Mouse (Mus musculus): ENCODE measurements around the gene Scaf8. TPM values are rescaled to one million over a fixed set of nuclear protein-coding genes. Genes with fewer than 3 reads are reported as not detected.
"Not testable (repeated sequence)": the region's sequence is repeated elsewhere in the genome, so short reads cannot be mapped to it uniquely, and the experiment has no call there.

Scaf8 gene
- total RNA-seq, 2 experiments from 2014 or later, result 58.3 to 60.4 TPM

DNA sequence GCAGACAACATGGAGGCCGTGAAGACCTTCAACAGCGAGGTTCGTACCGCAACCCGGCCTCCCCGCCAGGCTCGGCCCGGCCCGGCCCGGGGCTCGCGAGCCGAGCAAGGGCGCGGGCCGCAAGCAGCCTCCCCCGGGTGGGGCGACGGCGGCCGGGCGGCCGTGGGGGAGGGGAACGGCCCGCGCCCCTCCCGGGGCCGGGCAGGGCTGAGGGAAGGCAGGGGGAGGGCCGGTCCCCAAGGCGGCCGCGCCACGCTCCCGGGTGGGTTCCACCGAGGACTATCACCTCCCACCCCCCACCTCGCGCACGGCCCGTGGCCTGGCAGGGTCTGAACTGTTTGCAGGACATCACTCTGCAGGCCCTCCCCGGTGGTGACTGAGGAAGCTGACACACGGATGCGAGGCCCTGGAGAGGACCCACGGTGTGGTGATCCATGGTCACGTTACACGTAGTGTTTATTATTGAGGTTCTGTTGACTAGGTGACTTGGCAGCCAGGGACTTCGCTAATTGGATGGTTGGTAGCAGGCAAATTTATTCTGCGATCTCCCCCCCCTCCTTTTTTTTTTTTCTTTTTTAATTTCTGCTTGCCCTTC is 705 bp downstream of the Scaf8 start:
- DNase-seq, result peak; percentile 56 to 64

GRCm38 (mm10) chr17:3120949-3121348 is 6.2 kb downstream of the Scaf8 start:
- not testable (repeated sequence) for DNase-seq

DNA sequence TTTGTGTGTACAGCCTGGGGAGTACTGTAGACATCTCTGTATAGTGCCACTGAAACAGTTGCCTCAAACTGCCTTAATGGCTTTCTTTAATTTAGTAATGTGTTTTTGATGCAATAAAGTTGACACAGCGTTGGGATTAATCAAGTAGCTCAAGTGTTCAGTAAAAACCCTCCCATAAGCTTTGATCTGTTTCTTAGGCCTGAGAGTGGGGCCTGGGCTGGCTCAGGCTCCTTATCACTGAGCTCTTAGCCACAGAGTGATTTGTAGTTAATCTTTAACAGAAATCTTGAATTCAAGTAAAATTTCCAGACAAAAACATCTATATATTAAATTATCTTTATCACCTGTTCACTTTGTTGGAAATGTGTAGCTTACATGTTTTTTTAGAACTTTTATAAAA is 8.8 kb downstream of the Scaf8 start:
- not testable (repeated sequence) for DNase-seq

DNA sequence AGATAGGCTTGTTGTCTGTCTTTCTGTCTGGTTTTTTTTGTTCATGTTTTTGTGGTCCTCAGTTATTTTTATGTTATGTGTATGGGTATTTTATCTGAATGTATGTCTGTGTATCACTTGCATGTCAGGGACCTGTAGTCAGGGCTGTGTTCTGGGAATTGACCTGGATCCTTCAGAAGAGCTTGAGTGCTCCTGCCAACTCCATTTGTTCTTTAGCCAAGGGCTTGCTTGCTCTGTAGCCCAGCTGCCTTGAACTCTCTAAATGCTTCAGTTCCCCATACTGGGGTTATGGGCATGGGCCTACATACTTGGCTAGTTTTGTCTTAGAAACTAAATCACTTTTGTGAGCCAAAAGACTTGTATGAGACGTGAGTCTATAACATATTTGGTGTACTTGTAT is 13.9 kb downstream of the Scaf8 start:
- DNase-seq, result no peak

DNA sequence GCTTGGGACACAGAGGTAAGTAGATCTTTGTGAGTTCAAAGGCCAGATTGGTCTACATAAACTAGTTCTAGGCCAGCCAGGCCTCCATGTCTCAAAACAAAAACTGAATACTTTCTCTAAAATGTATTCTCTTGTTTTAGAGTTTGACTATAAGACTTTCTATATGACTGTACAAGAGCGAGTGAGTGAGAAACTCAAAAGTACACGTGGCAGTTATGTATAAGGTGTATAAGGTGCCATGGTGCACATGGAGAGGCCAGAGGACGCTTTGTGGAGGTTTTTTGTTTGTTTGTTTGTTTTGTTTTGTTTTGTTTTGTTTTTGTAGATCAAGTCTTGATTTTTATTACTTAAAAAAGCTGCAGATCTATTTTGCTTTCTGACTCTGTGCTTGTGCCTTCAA is 15.0 kb downstream of the Scaf8 start:
- no peak for DNase-seq

- DNase-seq, result no peak
Measured at GRCm38 (mm10) chr17:3135346-3135745, 20.6 kb downstream of the Scaf8 start.

DNA sequence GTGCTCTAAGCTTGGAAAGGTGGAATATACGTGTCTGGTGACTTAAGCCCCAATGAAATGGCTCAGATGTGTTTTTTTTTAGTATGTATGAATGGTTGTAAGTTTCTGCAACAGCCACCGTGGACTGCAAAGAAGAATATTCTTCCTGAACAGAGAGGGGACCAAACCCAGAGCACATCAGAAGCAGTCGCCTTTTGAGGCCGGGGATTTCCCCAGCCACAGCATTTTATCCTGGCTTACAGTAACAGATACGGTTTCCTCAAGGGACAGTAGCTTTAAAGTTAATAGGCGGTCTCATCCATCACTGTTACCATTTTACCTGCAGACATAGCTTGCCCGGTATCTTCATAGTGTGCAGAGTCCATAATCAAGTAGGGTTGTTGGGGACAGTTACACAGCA is 21.4 kb downstream of the Scaf8 start:
- no peak for DNase-seq

DNA sequence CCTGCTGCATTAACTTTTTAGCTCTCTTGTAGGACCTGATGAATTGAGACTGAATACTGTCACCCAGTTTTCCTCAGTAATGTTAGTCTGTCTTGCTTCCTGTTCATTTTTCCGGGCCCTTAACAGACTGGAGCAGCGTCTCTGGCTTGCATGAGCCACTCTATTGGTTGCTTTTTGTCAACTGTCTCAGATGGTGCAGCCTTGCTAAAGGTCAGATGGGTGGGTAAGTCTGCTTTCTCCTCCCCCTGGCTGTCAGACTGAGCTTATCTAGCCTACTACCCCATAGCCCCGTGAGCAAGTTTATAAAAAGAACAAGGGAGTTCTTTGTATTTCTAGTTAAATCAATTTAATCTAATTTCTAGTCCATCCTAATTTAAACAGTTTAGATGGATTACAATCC is 23.6 kb downstream of the Scaf8 start:
- no peak for DNase-seq

DNA sequence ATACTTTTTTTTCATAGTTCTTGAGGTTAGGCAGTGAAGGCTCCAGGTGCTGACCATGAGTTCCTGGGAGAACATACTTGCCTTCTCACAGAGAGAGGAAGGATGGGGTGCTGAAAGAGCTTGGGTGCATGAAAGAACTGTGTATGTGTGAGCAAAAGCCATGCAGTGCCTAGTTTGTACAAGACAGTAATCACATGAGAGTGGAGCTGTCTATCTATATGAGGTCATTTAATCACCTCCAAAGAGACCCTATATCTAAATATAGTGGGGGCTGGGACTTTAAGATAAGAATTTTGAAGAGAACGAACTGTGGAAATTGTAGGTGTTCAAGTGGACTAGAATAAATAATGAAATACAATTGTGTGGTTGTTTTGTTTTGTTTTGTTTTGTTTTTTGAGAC is 25.3 kb downstream of the Scaf8 start:
- DNase-seq, result no peak

GRCm38 (mm10) chr17:3148853-3149252 is 34.1 kb downstream of the Scaf8 start:
- DNase-seq, result no peak

DNA sequence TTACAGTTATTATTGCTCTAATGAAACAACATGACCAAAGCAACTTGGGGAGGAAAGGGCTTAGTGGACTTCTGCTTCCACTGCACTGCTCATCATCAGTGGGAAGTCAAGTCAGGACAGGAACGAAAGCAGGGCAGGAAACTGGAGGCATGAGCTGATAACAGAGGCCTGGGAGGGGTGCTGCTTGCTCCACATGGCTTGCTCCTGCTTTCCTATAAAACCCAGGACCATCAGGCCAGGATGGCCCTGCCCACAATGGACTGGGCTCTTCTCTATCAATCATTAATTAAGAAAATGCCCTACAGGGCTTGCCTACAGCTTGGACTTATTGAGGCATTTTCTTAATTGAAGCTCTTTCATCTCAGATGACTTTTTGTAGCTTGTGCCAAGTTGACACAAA is 34.8 kb downstream of the Scaf8 start:
- DNase-seq, result no peak

DNA sequence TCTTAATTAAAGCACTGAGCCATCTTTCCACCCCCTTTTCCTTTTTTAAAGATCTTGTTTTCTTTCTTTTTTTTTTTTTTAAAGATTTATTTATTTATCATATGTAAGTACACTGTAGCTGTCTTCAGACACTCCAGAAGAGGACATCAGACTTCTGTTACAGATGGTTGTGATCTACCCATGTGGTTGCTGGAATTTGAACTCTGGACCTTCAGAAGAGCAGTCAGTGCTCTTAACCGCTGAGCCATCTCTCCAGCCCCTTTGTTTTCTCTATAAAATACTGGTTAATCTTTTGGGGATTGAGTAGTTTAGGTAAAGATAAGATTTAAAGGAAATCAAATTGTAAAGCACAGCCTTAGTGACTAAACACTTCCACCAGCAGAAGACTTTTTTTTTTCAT is 35.9 kb downstream of the Scaf8 start:
- DNase-seq, result not testable (repeated sequence)

DNA sequence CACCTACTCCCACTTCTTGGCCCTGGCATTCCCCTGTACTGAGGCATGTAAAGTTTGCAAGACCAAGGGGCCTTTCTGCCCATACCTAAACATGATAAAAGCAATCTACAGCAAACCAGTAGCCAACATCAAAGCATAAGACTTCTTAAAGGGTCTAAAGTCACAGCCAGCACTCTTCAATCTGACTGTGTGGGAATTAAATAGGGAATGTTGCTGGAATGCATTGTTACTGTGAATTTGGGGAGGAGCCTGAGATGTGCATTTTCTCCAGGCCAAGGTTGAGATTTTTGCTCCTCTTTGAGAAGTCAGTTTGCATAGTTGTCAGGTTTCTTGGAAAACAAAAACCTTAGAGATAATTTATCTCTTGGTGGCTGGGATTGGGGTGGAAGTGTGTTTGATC is 36.4 kb downstream of the Scaf8 start:
- no peak for DNase-seq

GRCm38 (mm10) chr17:3156176-3156575 is 41.4 kb downstream of the Scaf8 start:
- not testable (repeated sequence) for DNase-seq

GRCm38 (mm10) chr17:3157016-3157415 is 42.2 kb downstream of the Scaf8 start:
- no peak for DNase-seq

- no peak for DNase-seq
Measured at GRCm38 (mm10) chr17:3162905-3163304, 48.1 kb downstream of the Scaf8 start.

DNA sequence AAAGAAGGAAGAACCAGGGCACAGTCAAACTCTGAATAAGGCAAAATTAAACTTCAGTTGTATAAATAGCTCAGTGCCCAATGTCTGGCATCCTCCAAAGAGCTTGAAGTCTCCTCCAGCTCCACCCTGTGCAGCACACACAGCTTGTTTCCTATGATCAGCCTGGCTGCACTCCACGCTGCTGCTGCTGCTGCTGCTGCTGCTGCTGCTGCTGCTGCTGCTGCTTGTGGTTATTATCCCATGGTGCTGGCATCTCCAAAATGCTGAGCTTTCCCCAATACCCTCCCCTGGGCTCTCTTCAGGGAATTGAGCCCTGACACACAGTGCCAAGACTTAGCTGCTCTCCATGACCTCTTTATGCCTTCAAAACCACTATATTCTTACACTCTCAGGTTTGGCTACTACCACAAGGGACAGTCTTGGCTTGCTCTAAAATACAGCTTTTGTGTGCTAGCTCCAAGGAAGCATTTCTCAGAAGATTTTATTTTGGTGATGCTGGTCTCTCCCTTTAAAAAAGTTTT is 65.7 kb downstream of the Scaf8 start:
- DNase-seq, result not testable (repeated sequence)

DNA sequence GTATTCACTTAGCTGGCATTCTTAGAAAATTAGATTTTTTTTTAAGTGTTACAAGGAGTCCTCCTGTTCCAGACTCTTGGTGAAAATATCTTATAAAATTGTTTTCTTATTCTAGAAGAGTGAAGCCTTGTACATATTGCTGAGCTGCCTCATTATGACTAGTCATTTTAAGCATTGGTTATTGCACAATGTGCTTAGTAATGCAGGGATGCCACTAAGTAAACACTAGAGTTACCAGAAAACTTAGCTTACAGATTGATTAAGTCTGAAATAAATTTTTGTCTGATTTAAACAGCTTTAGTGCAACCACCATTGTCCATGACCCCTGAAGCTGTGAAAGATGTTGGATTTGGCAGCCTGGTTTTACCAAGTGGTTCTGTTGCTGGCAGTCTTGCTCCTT is 80.7 kb downstream of the Scaf8 start:
- DNase-seq, result not testable (repeated sequence)

- DNase-seq, result no peak
Measured at GRCm38 (mm10) chr17:3200328-3200727, 85.6 kb downstream of the Scaf8 start.

GRCm38 (mm10) chr17:3203916-3204315 is 89.1 kb downstream of the Scaf8 start:
- no peak for DNase-seq

GRCm38 (mm10) chr17:3204826-3205405 is 90.1 kb downstream of the Scaf8 start:
- no peak for DNase-seq

- no peak for DNase-seq
Measured at GRCm38 (mm10) chr17:3206527-3207398, 92.0 kb downstream of the Scaf8 start.

GRCm38 (mm10) chr17:3207529-3208240 is 92.9 kb downstream of the Scaf8 start:
- DNase-seq, result no peak
